Mouse (Mus musculus) fat pad, adult 2 months (tissue): ENCODE data around the gene Smarca4.

Experiments
- DNase-seq: peaks from one replicate; pipeline ENCODE4 v3.0.0-alpha.2; 2011; ENCODE audit warnings: low read depth, low spot score; ENCODE audit errors: extremely low read depth

Gene Smarca4

DNA sequence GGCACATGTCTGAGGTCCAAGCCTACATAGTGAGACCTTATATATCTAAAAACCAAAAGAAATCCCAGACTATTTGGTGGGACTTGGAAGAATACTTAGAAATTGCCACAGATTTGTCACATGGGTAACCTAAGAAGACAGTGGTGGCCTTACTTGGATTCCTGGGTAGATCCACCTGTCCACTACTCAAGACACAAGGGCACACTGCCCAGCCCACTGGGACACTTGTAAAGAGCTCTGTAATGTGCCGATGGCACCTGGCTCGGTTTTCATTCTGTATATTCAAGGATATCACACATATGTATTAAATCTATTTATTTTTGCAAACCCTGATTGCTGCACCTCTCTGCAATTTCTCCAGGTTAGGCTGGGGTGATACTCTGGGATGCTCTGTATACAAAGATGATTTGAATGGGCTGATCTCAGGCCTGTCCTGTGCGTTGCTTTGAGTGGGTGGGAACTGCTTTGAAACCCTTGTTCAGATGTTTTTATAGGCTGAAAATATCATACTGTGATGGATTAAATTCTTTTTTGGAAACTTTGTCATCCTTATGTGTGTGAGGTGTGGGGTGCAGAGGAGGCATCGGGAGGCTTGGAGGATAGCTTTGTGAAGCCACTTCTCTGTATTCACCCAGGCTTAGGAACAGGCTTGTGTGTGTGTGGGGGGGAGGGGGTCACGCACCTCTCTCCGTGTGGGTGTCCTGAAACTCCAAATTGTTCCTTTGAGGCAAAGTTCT is 133.6 kb downstream of the Smarca4 start:
- no peak for DNase-seq

DNA sequence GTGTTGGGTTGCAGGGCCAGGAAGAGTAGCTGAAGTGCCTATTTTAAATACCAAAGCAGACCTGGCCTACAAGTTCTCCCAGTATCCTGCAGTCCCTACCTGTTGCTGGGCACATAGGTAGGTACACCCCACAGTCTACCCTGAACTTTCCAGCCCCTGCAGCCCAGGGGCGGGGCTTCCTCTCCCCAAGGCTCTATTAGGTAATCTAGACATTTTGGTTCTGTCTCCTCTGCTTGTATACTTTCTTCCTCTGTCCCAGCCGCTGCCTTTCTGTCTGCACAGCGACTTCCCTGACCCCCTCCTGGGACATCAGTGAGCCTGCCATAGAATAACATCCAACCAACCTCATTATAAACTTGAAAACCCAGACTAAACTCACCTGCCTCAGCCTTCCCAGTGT is 134.4 kb downstream of the Smarca4 start:
- no peak for DNase-seq

DNA sequence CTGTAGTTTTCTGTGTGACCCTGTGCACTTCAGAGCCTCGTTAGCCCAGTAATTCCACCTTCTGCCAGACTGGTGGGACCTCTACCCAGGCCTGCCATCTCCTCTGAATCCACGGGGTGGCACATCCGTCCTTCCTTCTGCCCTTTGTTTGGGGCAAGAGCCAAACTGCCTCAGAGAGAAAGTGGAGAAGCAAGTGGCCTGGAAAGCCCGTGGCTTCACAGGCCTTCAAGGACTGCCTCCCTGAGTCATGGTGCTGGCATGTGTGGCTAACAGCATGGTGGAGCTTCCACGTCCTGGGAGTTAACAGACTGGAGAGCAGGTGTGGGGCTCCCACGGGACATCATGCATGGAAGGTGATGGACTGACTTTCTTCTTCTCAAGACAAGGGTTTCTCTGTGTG is 135.4 kb downstream of the Smarca4 start:
- DNase-seq: no peak

DNA sequence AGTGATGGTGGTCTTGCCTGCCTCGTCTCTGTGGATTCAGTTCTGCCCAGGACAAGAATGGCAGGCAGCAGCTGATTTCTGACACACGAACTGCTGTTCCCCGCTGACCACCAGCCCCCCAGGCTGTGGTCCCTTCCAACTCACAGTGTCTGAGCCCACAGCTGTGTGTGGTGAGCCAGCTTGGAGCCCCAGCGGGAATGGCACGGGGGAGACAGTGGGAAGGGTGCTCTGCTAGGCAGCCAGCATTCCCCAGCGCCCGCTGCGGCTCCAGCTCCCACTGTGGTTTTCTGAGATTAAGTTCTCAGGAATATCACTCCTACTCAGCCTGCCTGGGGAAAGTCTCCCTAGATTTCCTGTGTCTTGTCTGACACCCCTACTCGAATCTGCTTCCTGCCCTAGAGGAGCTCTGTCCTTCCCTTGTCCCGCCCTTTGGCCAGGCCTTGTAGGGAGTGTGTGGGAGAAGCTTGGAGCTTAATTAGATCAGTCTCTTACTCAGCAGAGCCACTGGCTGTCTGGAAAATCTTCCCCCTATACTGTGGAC is 136.4 kb downstream of the Smarca4 start:
- DNase-seq: no peak
